Mouse (Mus musculus) liver, embryonic 13.5 days (tissue): ENCODE measurements around the gene Ggcx. TPM values are rescaled to one million over a fixed set of nuclear protein-coding genes. Genes with fewer than 3 reads are reported as not detected.

Source experiments
- ATAC-seq: fragments of 200-750 bp; cut with Nextera tagmentation; 2 replicates; pipeline ENCODE4 v1.8.0; 2017; ENCODE audit warnings: low read depth, mild to moderate bottlenecking, moderate number of reproducible peaks, moderate library complexity
- DNase-seq: peaks from one replicate; pipeline ENCODE4 v3.0.0; 2022
- H3K27ac ChIP-seq: fragments of 300-500 bp; sonication (generic); 2 replicates; pipeline ENCODE4 v1.5.1; 2015; ENCODE audit warnings: moderate library complexity, mild to moderate bottlenecking, inconsistent platforms
- H3K27me3 ChIP-seq: fragments of 300-500 bp; sonication (generic); 2 replicates; pipeline ENCODE4 v1.6.1; 2015; ENCODE audit warnings: mild to moderate bottlenecking, inconsistent platforms
- H3K36me3 ChIP-seq: fragments of 300-500 bp; sonication (generic); 2 replicates; pipeline ENCODE4 v1.6.1; 2015; ENCODE audit warnings: mild to moderate bottlenecking, inconsistent platforms
- H3K4me1 ChIP-seq: fragments of 300-500 bp; sonication (generic); replicated peaks from 2 replicates; pipeline ENCODE4 v1.6.1; 2015; ENCODE audit warnings: inconsistent platforms
- H3K4me2 ChIP-seq: fragments of 300-500 bp; sonication (generic); 2 replicates; pipeline ENCODE4 v1.6.1; 2015; ENCODE audit warnings: inconsistent platforms, mild to moderate bottlenecking, moderate library complexity
- H3K4me3 ChIP-seq: fragments of 300-500 bp; sonication (generic); replicated peaks from 2 replicates; pipeline ENCODE4 v1.5.1; 2015; ENCODE audit warnings: mild to moderate bottlenecking, inconsistent platforms
- H3K9ac ChIP-seq: fragments of 300-500 bp; sonication (generic); 2 replicates; pipeline ENCODE4 v1.6.1; 2015; ENCODE audit warnings: mild to moderate bottlenecking, inconsistent platforms
- H3K9me3 ChIP-seq: fragments of 300-500 bp; sonication (generic); replicated peaks from 2 replicates; pipeline ENCODE4 v1.6.1; 2016; ENCODE audit warnings: inconsistent platforms
- WGBS: fragments of 180-500 bp; shearing (Covaris S2); methylation state at CpG from one replicate; pipeline ENCODE4 v1.1.7; 2015; ENCODE audit not compliant: insufficient replicate concordance; 5-methylcytosine and 5-hydroxymethylcytosine counted together
- polyA plus RNA-seq: library from polyadenylated mRNA; unstranded; fragments of >200 nt; fragmentation: Nextera tagmentation; extraction: Ambion mirVana; gene quantifications from 2 replicates; pipeline ENCODE4 v1.2.1, GENCODE M21; 2015

The Ggcx gene
- polyA plus RNA-seq, 1 experiment from 2014 or later = 15.8 TPM

- Histone ChIP-seq H3K4me2 (peak overlapping the region; percentile 93), H3K27ac (peak overlapping the region; percentile 100), H3K4me3 (peak overlapping the region; percentile 84), H3K9ac (peak overlapping the region; percentile 98), H3K4me1 (peaks cover 81% of the 10 kb centered on the region), H3K9me3 (no peaks in the 10 kb centered on the region), H3K36me3 (peaks cover 57% of the 10 kb centered on the region), H3K27me3 (no peaks in the 10 kb centered on the region)
- DNase-seq (no peak), ATAC-seq (no peak)
- 47% methylated on average over 10 of the region's 10 CpGs for WGBS
Observed at GRCm38 (mm10) chr6:72388266-72388665, 25.8 kb upstream of the Ggcx start.

GRCm38 (mm10) chr6:72388791-72389329 is 25.2 kb upstream of the Ggcx start:
- 43% methylated on average over 6 of the region's 6 CpGs for WGBS
- no peak for ATAC-seq
- Histone ChIP-seq H3K9me3 (no peaks in the 10 kb centered on the region), H3K36me3 (peaks cover 60% of the 10 kb centered on the region), H3K9ac (peak overlapping the region; percentile 98), H3K4me2 (peak overlapping the region; percentile 93), H3K27me3 (no peaks in the 10 kb centered on the region), H3K27ac (peak overlapping the region; percentile 100), H3K4me1 (peaks cover 81% of the 10 kb centered on the region), H3K4me3 (peak overlapping the region; percentile 84)
- no peak for DNase-seq

- H3K4me1 ChIP-seq = peaks cover 81% of the 10 kb centered on the region
- peak overlapping the region; percentile 93 for H3K4me2 ChIP-seq
- ATAC-seq = peak; percentile 91
- peaks cover 61% of the 10 kb centered on the region for H3K36me3 ChIP-seq
- no peaks in the 10 kb centered on the region for H3K9me3 ChIP-seq
- peak overlapping the region; percentile 84 for H3K4me3 ChIP-seq
- DNase-seq = peak; percentile 90
- peak overlapping the region; percentile 100 for H3K27ac ChIP-seq
- no peaks in the 10 kb centered on the region for H3K27me3 ChIP-seq
- WGBS = under 1% methylated on average over 13 of the region's 13 CpGs
- peak overlapping the region; percentile 98 for H3K9ac ChIP-seq
Observed at GRCm38 (mm10) chr6:72389471-72389940, 24.6 kb upstream of the Ggcx start.

GRCm38 (mm10) chr6:72389941-72390771 is 24.0 kb upstream of the Ggcx start, which contains the start of gene Vamp8:
Gene Vamp8 (minus strand): TSS chr6:72390703.
- Histone ChIP-seq H3K4me2 (peak within 1 kb of the TSS; percentile 93), H3K4me3 (peak within 1 kb of the TSS; percentile 84), H3K27me3 (no peaks in the 10 kb centered on the region), H3K9ac (peak within 1 kb of the TSS; percentile 98), H3K9me3 (no peaks in the 10 kb centered on the region), H3K27ac (peak within 1 kb of the TSS; percentile 100), H3K36me3 (peaks cover 55% of the 10 kb centered on the region), H3K4me1 (peaks cover 76% of the 10 kb centered on the region)
- under 1% methylated on average over 33 of the region's 33 CpGs for WGBS
- DNase-seq (peak; percentile 66), ATAC-seq (peak; percentile 43)

- Histone ChIP-seq H3K4me2 (peak overlapping the region; percentile 93), H3K36me3 (peaks cover 47% of the 10 kb centered on the region), H3K4me1 (peaks cover 75% of the 10 kb centered on the region), H3K9ac (peak overlapping the region; percentile 98), H3K9me3 (no peaks in the 10 kb centered on the region), H3K27me3 (no peaks in the 10 kb centered on the region), H3K4me3 (peak overlapping the region; percentile 84), H3K27ac (peak overlapping the region; percentile 100)
- 3% methylated on average over 12 of the region's 12 CpGs for WGBS
- ATAC-seq (peak; percentile 71), DNase-seq (peak; percentile 67)
Observed at GRCm38 (mm10) chr6:72390795-72391521, 23.1 kb upstream of the Ggcx start.

- WGBS = 85% methylated on average over 5 of the region's 5 CpGs
- Histone ChIP-seq H3K27me3 (no peaks in the 10 kb centered on the region), H3K4me1 (peaks cover 71% of the 10 kb centered on the region), H3K9me3 (no peaks in the 10 kb centered on the region), H3K4me2 (peak overlapping the region; percentile 93), H3K9ac (peak overlapping the region; percentile 98; the same call in 1 of the 2 replicates), H3K4me3 (peak overlapping the region; percentile 84), H3K36me3 (peaks cover 37% of the 10 kb centered on the region), H3K27ac (peak overlapping the region; percentile 100)
- ATAC-seq = no peak
- DNase-seq = no peak
Observed at GRCm38 (mm10) chr6:72392341-72392740, 21.8 kb upstream of the Ggcx start.

GRCm38 (mm10) chr6:72396837-72397251 is 17.3 kb upstream of the Ggcx start:
- Histone ChIP-seq H3K4me1 (peaks cover 62% of the 10 kb centered on the region), H3K9me3 (no peaks in the 10 kb centered on the region), H3K27ac (no peak overlapping the region), H3K4me3 (no peak overlapping the region), H3K27me3 (no peaks in the 10 kb centered on the region), H3K9ac (no peak overlapping the region), H3K36me3 (peaks cover 20% of the 10 kb centered on the region), H3K4me2 (no peak overlapping the region)
- 70% methylated on average over 10 of the region's 10 CpGs for WGBS
- DNase-seq = no peak
- ATAC-seq = no peak

GRCm38 (mm10) chr6:72399967-72400366 is 14.1 kb upstream of the Ggcx start:
- H3K27ac ChIP-seq = peak overlapping the region; percentile 50; the same call in 1 of the 2 replicates
- H3K27me3 ChIP-seq = no peaks in the 10 kb centered on the region
- no peaks in the 10 kb centered on the region for H3K36me3 ChIP-seq
- no peak for DNase-seq
- H3K9ac ChIP-seq = no peak overlapping the region
- no peaks in the 10 kb centered on the region for H3K9me3 ChIP-seq
- WGBS = 65% methylated on average over 2 of the region's 2 CpGs
- H3K4me3 ChIP-seq = no peak overlapping the region
- ATAC-seq = no peak
- H3K4me1 ChIP-seq = peaks cover 34% of the 10 kb centered on the region
- no peak overlapping the region for H3K4me2 ChIP-seq

- no peak overlapping the region for H3K4me3 ChIP-seq
- no peak overlapping the region for H3K4me2 ChIP-seq
- H3K27me3 ChIP-seq = no peaks in the 10 kb centered on the region
- DNase-seq = peak; percentile 62
- H3K36me3 ChIP-seq = no peaks in the 10 kb centered on the region
- no peaks in the 10 kb centered on the region for H3K9me3 ChIP-seq
- no peak overlapping the region for H3K9ac ChIP-seq
- peaks cover 27% of the 10 kb centered on the region for H3K4me1 ChIP-seq
- 14% methylated on average over 7 of the region's 7 CpGs for WGBS
- no peak for ATAC-seq
- no peak overlapping the region for H3K27ac ChIP-seq
Observed at GRCm38 (mm10) chr6:72401875-72402274, 12.2 kb upstream of the Ggcx start.

GRCm38 (mm10) chr6:72405356-72405755 is 8.8 kb upstream of the Ggcx start:
- no peak for DNase-seq
- Histone ChIP-seq H3K4me3 (no peak overlapping the region), H3K4me1 (peaks cover 9% of the 10 kb centered on the region), H3K9ac (no peak overlapping the region), H3K27me3 (no peaks in the 10 kb centered on the region), H3K36me3 (no peaks in the 10 kb centered on the region), H3K4me2 (no peak overlapping the region), H3K9me3 (no peaks in the 10 kb centered on the region), H3K27ac (no peak overlapping the region)
- ATAC-seq = no peak
- WGBS = 72% methylated on average over 7 of the region's 7 CpGs

- ATAC-seq (peak; percentile 81), DNase-seq (peak; percentile 86)
- H3K4me3 ChIP-seq = no peak overlapping the region
- H3K27me3 ChIP-seq = no peaks in the 10 kb centered on the region
- H3K36me3 ChIP-seq = no peaks in the 10 kb centered on the region
- H3K4me1 ChIP-seq = peaks cover 9% of the 10 kb centered on the region
- 0 out of 2 replicates have a peak overlapping the region, but pooled peaks have one; percentile 29 for H3K27ac ChIP-seq
- 1% methylated on average over 5 of the region's 5 CpGs for WGBS
- H3K4me2 ChIP-seq = no peak overlapping the region
- no peak overlapping the region; the same call in 1 of the 2 replicates for H3K9ac ChIP-seq
- no peaks in the 10 kb centered on the region for H3K9me3 ChIP-seq
Observed at GRCm38 (mm10) chr6:72407119-72407518, 7.0 kb upstream of the Ggcx start.
